Mouse (Mus musculus) testis, adult 2 months (tissue): ENCODE results near the gene Phldb2.

Experiments
- CTCF ChIP-seq: fragments of 200-500 bp; IDR thresholded peaks from 2 replicates; pipeline ENCODE4 v1.5.1; 2012; ENCODE audit warnings: low read depth, mild to moderate bottlenecking, inconsistent platforms, low read length, moderate library complexity; ENCODE audit not compliant: control insufficient read depth, insufficient read depth, insufficient replicate concordance
- POLR2A ChIP-seq: fragments of 200-500 bp; IDR thresholded peaks from 2 replicates; pipeline ENCODE4 v1.6.1; 2012; ENCODE audit warnings: low read depth, mild to moderate bottlenecking, inconsistent platforms, low read length, moderate library complexity; ENCODE audit not compliant: control insufficient read depth

DNA sequence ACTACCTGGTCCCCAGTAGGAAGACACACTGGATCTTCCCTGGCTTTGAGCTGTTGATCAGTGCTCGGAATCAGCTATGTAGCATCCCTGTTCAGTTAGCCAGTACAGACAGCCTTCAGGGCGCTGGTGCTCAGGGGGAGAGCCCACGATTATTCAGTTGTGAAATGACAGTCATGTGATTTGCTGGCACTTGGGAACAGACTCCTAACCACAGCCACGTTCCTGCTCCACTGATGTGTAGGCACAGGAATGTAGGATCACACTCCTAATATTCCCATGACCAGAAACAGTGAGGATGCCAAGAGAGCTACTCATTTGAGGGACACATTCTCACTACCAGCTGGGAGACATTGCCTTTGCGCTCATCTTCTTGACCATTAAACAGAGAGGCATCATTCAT is 15.3 kb upstream of the Phldb2 start:
- TF ChIP-seq CTCF (no peak), POLR2A (no peak)
